In the genomic region with DNA sequence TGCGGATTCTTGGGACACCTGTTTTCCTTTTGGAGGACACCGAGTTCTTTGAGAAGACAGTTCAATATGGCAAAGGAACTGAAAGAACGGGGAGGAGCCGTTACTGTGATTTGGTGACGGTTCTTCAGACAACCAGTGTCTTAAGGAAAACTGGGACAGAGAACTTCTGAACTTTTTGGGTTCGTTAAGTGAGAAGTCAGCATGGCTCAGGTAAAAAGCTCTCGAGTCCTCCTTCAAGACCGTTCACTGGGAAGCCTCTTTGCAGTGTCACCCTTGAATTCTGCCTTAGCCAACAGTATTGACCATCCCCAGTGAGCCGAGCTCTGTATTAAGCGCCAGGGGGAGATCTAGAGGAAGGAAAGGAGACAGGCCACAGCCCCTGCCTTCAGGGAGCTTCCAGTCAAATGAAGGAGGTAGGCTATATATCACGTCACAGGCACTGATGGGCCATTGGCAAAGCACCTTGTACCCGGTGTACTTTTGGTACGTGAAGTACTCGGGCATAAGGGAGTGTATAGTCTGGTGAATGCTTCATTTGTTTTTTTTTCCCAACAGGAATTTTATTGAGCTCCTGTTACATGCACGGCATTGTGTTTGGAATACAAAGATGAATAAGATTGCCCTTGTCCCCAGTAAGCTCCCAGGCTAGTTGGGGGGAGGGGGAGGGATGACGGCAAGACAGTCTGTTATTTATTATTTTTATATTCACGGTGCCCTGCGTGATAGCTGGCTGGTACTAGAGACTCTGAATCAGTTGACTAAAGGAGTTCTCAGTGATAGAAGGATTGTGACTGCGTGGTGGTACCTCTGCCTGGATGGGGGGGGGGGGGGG, we compare ENCODE assay signal across 8 mouse cellular contexts. TPM values are rescaled to one million over a fixed set of nuclear protein-coding genes. Genes with fewer than 3 reads are reported as not detected.
DNase-seq lines count a peak whose midpoint lies in the region; ATAC-seq and TF ChIP-seq lines count a peak whose summit lies in the region.

A gene (minus strand): TSS at position 51 of the 832 bp plus-strand sequence.

- no peak for TF ChIP-seq POLR2A in embryonic fibroblast, embryonic 13.5 days (IDR thresholded peaks at IDR 0.05; ENCODE audit: low read depth, low read length)

- no peak for ATAC-seq in G1E (ENCODE audit: extremely low read depth, insufficient number of reproducible peaks, low FRiP score, poor library complexity, severe bottlenecking)
- ATAC-seq in hindbrain, embryonic 14.5 days (ENCODE audit: low FRiP score): no peak
- no peak for ATAC-seq in liver, embryonic 15.5 days (ENCODE audit: insufficient read depth)
- ATAC-seq in frontal cortex, adult (ENCODE audit: low TSS enrichment): no peak

- DNase-seq in kidney, adult 18-20 months: peak; percentile 28
- no peak for DNase-seq in kidney, adult 8-10 months
- DNase-seq in G1E (ENCODE audit: low spot score): no peak
- DNase-seq in hindbrain, embryonic 14.5 days (ENCODE audit: low spot score): no peak
- DNase-seq in c-Kit-positive CD71-positive TER-119-positive erythroid progenitor cells, embryonic 14.5 days (ENCODE audit: low spot score): no peak

- H3K36me3 ChIP-seq in G1E (replicated peaks): peaks cover 60% of the 10 kb centered on the region
- peaks cover 54% of the 10 kb centered on the region for H3K36me3 ChIP-seq in hindbrain, embryonic 14.5 days (replicated peaks; ENCODE audit: control insufficient read depth, insufficient read depth)
- H3K36me3 ChIP-seq in liver, embryonic 15.5 days (replicated peaks): peaks cover 50% of the 10 kb centered on the region

- 56% methylated on average over 19 of the region's 19 CpGs for WGBS in hindbrain, embryonic 14.5 days
- 73% methylated on average over 19 of the region's 19 CpGs for WGBS in liver, embryonic 15.5 days (ENCODE audit: insufficient replicate concordance)

- peak within 1 kb of the TSS; percentile 86 for H3K4me3 ChIP-seq in G1E (ENCODE audit: low read depth, low read length)
- H3K4me3 ChIP-seq in embryonic fibroblast, embryonic 13.5 days (ENCODE audit: insufficient read depth, low read length): peak within 1 kb of the TSS; percentile 98
- H3K4me3 ChIP-seq in hindbrain, embryonic 14.5 days (replicated peaks; ENCODE audit: low read length): peak within 1 kb of the TSS; percentile 79
- peak within 1 kb of the TSS; percentile 91 for H3K4me3 ChIP-seq in liver, embryonic 15.5 days (replicated peaks)

- H3K4me1 ChIP-seq in G1E (ENCODE audit: insufficient read depth, low read depth, low read length): peaks cover 55% of the 10 kb centered on the region
- H3K4me1 ChIP-seq in embryonic fibroblast, embryonic 13.5 days (ENCODE audit: control insufficient read depth, insufficient read depth, low read length): peaks cover 7% of the 10 kb centered on the region
- peaks cover 39% of the 10 kb centered on the region for H3K4me1 ChIP-seq in hindbrain, embryonic 14.5 days (replicated peaks; ENCODE audit: control insufficient read depth, insufficient read depth, low read length)
- H3K4me1 ChIP-seq in liver, embryonic 15.5 days (replicated peaks): peaks cover 52% of the 10 kb centered on the region

- peak within 1 kb of the TSS; percentile 92 for H3K27ac ChIP-seq in embryonic fibroblast, embryonic 13.5 days (ENCODE audit: insufficient read depth, low read length)
- peak within 1 kb of the TSS; percentile 99 for H3K27ac ChIP-seq in hindbrain, embryonic 14.5 days
- peak within 1 kb of the TSS; percentile 97 for H3K27ac ChIP-seq in liver, embryonic 15.5 days (replicated peaks)

- H3K4me2 ChIP-seq in hindbrain, embryonic 14.5 days (replicated peaks): peak within 1 kb of the TSS; percentile 60
- peak within 1 kb of the TSS; percentile 96 for H3K4me2 ChIP-seq in liver, embryonic 15.5 days

- peak within 1 kb of the TSS; percentile 92 for H3K9ac ChIP-seq in hindbrain, embryonic 14.5 days
- peak within 1 kb of the TSS; percentile 89 for H3K9ac ChIP-seq in liver, embryonic 15.5 days

- no peaks in the 10 kb centered on the region for H3K9me3 ChIP-seq in G1E (replicated peaks)
- H3K9me3 ChIP-seq in hindbrain, embryonic 14.5 days (ENCODE audit: control insufficient read depth, low read length): no peaks in the 10 kb centered on the region
- H3K9me3 ChIP-seq in liver, embryonic 15.5 days (replicated peaks): no peaks in the 10 kb centered on the region

- no peaks in the 10 kb centered on the region for H3K27me3 ChIP-seq in G1E (ENCODE audit: insufficient read depth, low read length)
- H3K27me3 ChIP-seq in hindbrain, embryonic 14.5 days (ENCODE audit: control insufficient read depth, insufficient read depth, low read length): no peaks in the 10 kb centered on the region
- no peaks in the 10 kb centered on the region for H3K27me3 ChIP-seq in liver, embryonic 15.5 days

- no peak for TF ChIP-seq CTCF in G1E (IDR thresholded peaks at IDR 0.05; ENCODE audit: low read depth, low read length)
- no peak for TF ChIP-seq CTCF in embryonic fibroblast, embryonic 13.5 days (IDR thresholded peaks at IDR 0.05; ENCODE audit: borderline replicate concordance, insufficient read depth, low read length)

RNA-seq across cellular contexts. Expression of the gene that starts here (rescaled TPM):
- total RNA-seq in G1E (2014; fragmentation: Nextera tagmentation): 2.1 and 11.9 TPM in 2 replicates
- 4.2 and 4.9 TPM in 2 replicates for total RNA-seq in G1E (2017)
- polyA plus RNA-seq in G1E (2012): 3.1 and 4.2 TPM in 2 replicates
- polyA plus RNA-seq in embryonic fibroblast, embryonic 13.5 days (2011; ENCODE audit: insufficient read length, low read depth, missing spikeins): 36.5 and 42.7 TPM in 2 replicates
- polyA plus RNA-seq in hindbrain, embryonic 14.5 days (2014; fragmentation: Nextera tagmentation; extraction: Ambion mirVana): 27.5 and 33.3 TPM in 2 replicates
- 40.5 and 56.5 TPM in 2 replicates for polyA plus RNA-seq in liver, embryonic 15.5 days (2015; fragmentation: Nextera tagmentation; extraction: Ambion mirVana)
